Mouse (Mus musculus) adrenal gland, adult 18-20 months (tissue): ENCODE measurements at regions not wholly inside any gene's neighbourhood (a gene's known extent, or its start where the extent isn't known, plus 50 kb on each side); places are given as distances from the start of the nearest gene placed in this dataset.

Source experiments
- DNase-seq, 2 experiments: peaks; one replicate each; pipeline ENCODE4 v3.0.0; 2021 to 2022; ENCODE audit warnings: low spot score in 2 of 2

DNA sequence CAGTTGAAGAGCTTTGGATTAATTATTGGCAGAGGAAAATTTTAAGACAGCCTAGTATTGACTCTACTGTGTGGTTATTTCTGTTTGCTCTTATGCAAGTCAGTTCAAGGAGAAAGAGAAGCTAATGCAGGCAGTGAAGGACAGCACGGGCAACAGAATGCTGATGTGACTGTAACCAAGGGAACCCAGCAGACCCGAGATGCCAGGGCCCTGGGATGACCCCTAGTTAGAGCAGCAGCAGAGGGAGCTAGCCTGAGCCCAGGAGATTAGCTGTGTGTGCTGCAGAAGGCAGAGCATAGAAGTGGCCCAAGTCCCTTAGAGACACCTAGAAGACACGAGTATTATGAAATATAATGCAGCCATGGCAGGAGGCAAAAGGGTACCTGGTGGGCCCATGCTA, 223.7 kb upstream of the Pfn2 start:
- DNase-seq = no peak

DNA sequence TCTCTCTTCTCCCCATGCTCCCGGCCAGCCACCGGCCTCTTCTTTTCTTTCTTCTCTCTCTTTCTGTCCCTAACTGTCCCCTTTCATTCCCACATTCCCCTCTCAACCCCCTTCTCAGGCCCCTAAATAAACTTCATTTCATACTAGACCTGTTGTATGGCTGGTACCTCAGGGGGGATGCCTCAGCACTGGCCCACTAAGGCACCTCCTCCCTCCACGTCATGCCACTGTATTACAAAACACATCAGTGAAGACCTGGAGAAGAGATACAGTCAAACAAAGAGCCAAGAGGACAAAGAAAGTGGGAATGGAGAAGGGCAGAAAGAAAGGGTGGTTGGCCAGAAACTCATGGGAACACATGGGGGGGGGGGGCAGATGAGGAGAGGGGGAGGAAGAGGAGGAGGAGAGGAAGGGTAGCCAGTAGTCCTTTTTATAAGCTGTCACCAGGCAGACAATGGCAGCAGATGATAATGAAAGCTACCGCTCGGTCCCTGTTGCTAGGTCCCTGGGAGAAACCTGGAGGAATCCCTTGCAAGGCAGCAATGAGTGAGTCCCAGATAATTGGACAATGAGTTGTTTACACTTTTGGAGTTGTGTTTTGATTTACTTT, 224.5 kb upstream of the Pfn2 start:
- no peak for DNase-seq

DNA sequence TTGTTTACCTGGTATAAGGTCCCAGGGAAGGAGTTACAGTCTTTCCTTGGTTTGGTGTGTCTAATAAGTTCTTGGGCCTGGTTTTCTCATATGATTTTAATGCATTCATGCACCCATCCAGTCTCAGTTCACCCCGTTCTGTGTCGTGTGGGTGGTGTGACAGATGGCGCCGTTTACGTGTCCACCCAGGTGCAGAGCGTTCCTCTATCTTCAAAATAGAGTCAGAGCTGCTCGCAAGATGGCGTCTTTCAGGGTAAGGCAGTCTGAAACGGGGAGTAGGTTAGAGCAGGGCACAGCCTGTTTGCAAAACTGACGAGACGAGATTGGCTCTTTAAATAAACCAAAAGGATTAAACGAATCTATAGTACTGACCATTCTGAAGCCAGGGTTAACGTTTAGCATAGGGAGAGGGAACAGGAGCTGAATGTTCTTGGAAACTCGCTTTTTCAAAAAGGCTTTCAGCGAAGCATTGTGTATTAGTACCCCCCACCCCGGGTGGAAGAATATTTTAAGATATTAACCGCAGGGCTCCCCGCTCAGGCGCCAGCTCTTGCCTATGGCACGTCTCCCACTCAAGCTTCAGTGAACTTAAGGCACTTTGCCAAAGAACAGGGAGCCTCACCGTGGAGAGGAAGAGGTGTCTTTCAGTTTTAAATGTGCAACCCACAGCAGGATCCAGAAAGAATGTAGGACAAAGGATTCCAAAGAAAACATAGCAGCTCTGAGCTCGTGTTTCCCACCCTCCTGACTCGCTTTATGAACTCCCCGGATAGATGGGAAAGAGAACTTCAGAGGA, 241.7 kb upstream of the Pfn2 start:
- DNase-seq = no peak

DNA sequence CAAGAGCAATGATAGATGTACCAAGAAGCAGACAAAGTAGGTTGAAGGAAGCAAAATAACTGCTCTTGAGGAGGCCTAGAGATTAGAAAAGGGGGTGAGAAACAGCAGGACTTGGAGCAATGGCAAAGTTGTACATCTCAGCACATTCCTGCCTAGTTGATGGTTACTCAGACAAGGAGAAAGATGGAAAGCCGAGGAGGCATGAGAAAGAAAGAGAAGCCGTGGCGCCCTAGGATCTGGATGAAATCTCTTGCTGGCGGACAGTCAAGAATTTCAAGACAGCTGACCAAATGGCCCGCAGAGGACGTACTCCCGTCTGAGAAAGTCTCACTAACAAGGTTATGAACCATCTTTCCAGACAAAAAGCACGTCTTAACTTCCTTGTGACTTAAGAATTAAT, 242.5 kb upstream of the Pfn2 start:
- no peak for DNase-seq

DNA sequence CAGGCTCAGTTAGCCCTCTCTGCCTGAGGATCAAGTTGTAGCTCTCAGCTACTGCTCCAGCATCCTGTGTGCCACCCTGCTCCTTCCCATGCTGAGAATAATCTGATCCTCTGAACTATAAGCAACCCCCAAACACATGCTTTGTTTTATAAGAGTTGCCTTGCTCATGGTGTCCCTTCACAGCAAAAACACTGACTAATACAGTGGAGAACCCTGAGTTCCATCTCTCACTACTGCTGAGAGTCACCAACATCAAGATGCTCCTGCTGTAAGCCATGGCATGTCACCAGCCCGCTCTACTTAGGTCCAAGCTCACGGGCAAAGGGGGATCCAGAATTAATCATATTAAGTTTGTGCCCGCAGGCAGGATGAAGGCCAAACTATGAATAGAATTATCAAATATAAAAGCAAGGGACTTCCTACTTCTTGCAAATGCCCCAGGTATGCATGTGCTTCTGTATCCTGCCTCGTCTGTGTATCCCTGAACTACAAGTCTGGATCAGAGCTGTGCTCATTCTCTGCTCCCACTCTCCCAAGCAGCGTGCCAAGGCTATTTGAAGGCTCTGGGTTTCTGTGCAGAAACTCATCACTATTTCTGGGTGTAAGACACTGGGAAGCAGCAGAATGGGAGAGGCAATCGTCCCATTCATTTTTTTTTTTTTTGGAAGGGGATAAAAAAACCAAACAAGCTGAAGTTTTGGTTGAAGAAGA, 243.7 kb upstream of the Pfn2 start:
- DNase-seq = no peak

DNA sequence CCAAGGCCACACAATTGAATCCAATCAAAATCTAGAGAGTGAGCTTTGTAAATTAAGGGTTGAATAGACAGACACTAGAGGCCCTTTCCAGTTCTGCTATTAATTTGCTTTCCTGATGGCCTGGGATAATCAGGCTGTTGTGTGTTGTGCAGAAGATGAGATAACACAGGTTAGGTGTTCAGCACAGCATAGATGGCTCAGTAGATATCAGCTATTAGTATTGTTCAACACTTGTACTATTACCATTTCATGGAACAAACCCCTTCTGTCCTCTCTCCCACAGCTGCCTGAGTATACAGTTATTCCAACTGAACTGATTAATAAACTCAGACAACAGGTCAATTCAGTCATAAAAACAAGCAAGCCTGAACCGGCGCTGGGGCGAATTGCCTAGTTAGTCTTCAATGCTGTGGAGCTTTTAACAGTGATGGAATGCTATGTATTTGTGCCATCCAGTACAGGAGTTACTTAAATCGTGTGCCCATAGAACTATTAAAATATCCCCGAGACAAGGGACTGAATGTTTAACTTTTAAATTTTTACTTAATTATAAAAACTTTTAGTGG, 263.1 kb upstream of the Pfn2 start:
- DNase-seq = no peak

DNA sequence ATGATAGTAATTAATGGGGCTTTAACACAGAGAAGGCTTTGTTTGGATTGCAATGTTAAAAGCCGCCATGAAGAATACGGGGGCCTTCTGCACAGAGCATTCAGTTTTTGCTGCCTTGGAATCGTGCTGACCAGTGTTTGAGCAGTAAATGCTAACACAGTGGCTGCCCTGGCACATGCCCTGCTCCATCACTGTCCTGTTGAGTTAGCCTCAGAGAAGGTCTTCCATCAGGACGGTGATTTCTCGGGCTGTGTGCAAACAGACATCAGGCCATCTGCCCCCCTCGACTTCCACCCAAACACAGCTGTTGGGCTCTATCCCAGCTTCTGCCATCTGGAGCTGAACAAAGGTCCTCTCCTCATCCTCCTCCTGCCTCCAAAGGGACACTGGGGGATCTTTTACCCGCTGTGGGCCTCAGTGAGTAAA, 264.6 kb upstream of the Pfn2 start:
- no peak for DNase-seq

DNA sequence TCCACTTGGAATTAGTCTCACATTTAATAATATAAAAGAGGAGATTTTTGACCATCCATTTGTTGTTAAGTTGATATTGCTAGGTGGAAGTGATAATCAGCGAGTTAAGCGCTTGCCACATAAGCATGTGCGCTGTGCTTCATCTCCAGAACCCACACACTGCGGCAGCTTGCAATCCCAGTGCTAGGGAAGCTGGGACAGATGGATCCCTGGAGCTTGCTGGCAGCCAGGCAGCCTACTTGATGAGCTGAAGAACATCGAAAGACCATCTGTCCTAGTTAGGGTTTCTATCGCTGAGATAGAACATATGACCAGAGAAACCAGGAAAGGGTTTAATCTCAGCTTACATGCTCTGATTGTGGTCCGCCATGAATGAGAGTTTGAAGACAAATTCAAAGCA, 266.1 kb upstream of the Pfn2 start:
- DNase-seq = no peak

DNA sequence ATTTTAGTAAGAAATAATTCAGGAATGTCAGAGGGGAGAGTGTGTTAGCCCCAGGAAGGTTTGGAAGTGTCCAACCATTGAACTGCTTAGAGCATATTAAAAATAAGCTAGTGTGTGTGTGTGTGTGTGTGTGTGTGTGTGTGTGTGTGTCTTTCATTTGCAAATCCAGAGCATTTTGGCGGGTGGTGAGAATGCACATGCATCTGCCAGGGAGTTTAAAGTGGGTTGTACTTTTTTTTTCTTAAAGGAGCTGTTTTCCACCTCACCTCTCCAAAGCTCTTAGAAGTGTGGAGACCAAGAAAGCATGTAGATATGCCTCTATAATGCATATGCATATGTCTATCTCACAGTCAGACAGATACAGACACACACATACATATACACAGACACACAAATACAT, 267.6 kb upstream of the Pfn2 start:
- no peak for DNase-seq

DNA sequence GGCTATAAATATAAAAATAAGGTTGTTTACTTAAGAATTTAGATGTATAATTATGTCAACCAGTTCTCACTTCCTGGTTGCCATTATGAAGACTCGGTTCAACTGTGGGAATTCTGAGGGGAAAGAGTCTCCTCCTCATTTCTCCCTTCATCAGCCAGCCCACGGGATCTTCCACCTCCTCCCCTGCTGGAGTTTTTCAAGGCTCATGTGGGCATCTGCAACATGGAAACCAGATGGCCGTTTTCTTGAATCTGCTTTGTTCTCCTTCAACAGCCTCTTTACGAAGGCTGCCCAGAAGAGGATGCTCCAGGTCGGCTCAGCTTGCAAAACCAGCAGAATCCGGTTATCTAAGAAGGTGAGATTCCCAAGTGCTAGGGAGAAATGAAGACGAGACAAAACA, 269.0 kb upstream of the Pfn2 start:
- DNase-seq = no peak

DNA sequence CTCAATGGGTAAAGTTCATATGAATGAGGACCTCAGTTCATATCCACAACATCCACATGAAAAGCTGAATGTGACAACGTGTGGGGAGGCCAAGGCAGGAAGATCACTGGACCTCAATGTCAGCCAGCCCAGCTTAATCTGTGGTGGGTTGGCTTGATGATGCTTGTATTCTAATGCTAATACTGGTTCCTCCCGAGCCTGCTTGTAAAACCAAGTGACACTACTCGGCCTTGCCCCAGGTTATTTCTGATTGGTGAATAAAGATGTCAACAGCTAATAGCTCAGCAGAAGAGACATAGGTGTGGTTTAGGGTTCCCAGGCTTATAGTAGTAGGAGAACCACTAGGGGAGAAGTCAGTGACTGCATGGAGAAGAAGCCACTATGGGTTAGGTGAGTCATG, 272.2 kb upstream of the Pfn2 start:
- no peak for DNase-seq

DNA sequence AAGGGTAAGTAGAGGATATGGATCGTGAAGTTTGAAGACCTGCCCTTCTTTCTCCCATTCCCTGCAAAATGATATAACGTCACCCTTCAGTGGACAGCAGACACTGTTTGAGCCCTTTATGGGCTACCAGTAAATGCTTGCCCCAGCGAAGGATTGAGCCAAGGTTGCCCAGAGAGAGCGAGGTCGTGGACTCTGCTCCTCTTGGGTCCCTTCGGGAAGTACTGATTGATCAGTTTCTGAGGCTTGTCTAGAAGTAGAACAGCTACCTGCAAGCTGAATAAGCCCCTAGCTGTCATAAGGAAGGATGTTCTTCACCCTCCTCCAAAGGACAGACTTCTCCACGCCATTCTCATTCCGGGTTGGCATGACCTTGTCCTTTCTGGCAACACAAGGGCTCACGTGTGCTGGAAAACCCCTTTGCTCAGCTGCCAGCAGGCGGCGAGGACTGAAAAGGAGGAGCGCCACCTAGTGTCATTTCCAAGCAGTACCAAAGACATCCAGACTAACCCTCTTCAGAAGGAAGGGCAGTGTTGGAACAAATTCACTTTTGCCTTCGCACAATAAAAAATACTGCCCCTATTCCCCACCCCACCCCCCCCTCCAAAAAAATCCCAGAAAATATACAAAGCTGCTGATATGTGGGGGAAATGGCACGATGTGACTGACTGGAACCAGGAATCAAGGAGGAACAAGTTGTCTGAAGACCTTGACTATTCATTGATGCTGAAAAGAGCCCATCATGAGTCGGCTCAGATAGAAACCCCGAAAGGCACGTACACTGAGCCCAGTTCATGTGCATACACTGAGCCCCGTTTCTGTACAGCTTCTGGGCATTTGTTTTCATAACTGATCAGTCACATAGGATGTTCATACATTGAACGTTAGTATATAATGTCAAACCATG, 274.8 kb upstream of the Pfn2 start:
- peak; percentile 65 to 79 for DNase-seq

DNA sequence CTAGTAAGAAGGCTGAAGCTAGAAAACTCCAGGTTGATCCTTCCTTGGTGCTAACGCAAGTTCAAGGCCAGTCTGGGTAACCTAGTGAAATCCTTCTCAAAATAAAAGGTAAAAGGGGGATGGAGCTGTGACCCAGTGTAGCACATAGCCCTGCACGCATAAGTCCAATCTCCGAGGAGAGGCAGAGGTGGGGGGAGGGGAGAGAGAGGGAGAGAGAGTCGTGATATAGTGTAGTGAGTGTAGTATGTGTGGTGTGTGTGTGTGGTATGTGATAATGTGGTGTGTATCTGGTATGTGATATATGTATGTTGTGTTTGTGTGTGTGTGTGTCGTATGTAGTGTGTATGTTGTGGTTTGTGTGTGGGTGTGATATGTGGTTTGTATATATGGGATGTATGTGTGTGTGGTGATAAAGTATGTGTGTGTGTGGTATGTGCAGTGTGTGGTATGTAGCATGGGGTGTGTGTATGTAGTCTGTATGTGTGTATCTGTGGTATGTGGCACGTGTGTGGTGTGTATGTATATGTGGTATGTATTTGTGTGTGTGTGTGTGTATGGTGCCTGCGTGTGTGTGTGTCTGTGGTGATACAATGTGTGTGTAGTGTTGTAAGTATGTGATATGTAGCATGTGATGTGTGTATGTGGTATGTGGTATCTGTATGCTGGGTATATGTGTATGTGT, 275.7 kb upstream of the Pfn2 start:
- DNase-seq = no peak

DNA sequence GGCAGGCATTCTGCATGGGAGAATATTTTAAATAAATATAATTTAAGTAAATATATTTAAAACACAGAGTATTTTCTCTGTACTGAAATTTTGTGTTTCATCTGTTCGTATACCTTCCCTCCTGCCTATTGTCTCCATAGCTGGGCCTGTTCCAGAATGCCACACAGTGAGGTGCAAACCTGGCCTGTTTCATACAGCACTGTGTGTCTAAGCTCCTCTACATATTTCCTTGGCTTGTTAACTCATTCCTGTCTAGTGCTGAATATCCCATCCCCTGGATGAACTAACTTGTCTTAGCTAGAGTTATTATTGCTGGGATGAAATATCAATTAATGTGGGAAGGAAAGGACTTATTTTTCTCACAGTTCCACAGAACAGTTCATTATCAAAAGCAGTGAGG, 277.0 kb upstream of the Pfn2 start:
- DNase-seq = no peak

DNA sequence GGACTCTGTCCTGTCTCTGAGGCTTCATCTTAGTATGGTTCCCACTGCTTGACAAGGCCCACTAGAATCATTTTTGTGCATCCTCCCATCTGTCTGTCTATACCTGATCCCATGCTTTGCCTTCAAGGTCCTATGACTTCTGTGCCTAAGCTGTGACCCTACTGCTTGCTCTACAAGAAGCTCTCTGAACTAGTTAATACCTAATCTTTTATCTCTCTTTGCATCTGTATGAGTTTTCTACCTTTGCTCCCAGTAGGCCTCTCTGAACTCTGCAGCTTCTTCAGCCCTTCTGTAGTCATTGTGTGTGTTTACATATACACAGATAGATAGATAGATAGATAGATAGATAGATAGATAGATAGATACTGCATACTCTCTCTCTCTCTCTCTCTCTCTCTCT, 279.1 kb upstream of the Pfn2 start:
- no peak for DNase-seq

DNA sequence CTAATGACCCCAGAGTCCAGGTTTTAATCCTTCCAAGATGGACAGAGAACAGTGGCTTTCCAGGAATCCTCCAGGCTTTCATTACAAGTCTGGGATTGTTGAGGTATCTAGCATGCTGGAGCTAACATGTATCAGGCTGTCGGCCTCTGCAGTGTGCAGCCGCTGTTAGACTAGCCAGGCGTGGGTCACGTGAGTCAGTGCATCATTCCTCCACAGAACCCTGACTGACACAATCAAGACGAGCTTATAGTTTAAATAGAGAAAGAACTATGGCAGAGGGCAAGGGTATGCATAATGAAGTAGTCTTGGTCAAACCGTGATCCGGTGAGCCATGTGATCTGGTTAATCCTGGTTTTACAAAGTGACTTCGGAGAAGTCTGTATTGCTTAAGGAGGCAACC, 280.2 kb upstream of the Pfn2 start:
- no peak for DNase-seq

DNA sequence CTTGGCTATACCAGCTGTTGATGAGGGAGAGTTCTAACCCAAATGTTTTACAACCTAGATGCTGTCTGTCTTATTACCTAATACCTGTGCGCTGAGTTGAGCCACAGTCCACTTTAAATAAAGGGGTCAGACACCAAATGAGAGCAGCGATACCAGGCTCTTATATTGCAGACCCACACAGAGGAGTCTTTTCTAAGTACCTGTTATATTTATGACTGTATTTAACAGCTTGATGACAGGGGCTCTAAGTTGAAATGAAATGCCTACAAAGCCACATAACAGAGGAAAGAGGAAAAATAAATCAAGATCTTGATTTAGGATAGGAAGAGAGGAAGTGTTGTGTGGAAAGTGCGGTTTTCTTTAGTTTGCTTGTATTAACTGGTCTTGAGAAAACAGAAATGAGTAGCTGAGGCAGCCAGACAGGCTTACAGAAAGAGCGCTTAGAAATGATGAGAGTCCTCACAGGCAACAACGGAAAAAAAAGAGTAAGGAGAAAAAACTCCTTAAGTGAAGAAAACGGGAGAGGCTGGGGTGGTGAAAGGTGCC, 281.6 kb upstream of the Pfn2 start:
- no peak for DNase-seq

DNA sequence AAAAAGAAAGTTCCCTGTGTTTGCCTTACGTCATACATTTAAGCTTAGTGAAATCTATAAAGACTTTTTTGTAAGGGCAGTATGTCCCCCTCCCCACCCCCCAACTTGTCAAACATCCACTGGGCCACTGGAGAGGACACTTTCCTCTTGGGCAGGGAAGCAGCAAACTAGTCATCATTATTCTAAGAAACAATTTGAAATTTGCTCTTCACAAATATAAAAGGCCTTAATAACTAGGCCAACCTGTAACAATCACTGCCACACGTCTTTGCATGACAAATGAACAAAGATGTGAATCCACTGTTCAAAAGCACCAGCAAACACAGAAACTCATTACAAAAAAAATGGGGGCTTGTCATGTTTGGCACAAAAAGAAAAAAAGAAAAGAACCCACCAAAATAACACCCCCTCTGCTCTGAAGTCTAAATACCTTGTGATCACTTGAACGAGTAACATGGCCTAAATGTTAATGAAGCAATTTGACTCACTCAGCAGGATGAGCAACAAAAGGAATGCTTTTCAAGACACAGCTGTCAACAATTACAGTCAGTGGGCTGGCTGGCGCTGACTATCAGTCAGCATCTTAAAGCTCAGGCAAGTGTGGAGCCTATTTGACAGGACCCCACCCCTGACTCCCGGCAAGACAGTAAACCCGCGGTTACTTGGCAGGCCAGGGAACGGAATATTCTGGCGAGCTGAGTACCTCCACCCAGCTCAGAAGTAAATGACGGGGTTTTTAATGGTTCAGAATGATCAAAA, 278.7 kb upstream of the Tsc22d2 start:
- no peak for DNase-seq
